Mouse (Mus musculus) G1E (cell line): ENCODE results near the gene Mccc1.

Source experiments
- CTCF ChIP-seq: IDR thresholded peaks from 2 replicates; pipeline ENCODE4 v1.5.1; 2012; ENCODE audit warnings: low read depth, low read length, inconsistent platforms, mixed read lengths
- GATA1 ChIP-seq: IDR thresholded peaks from 2 replicates; pipeline ENCODE4 v1.6.1; 2012; ENCODE audit warnings: borderline replicate concordance, low read length, inconsistent platforms, mixed read lengths
- GATA2 ChIP-seq: IDR thresholded peaks from 2 replicates; pipeline ENCODE4 v1.6.1; 2012; ENCODE audit warnings: low read depth, low read length, inconsistent platforms, borderline replicate concordance
- POLR2AphosphoS5 ChIP-seq: IDR thresholded peaks from 2 replicates; pipeline ENCODE4 v1.6.1; 2012; ENCODE audit warnings: low read depth, low read length, inconsistent platforms; ENCODE audit not compliant: insufficient replicate concordance
- TAL1 ChIP-seq: conservative IDR thresholded peaks from 2 replicates; pipeline ENCODE4 v1.6.1; 2012; ENCODE audit warnings: low read depth, low read length, inconsistent platforms, mixed read lengths

- TF ChIP-seq CTCF (no peak), TAL1 (no peak), GATA1 (no peak), GATA2 (no peak), POLR2AphosphoS5 (no peak)
Measured at GRCm38 (mm10) chr3:36008411-36009154, 8.1 kb upstream of the Mccc1 start.
